Mouse (Mus musculus) limb, embryonic 14.5 days (tissue): ENCODE data around the gene H1f0. TPM values are rescaled to one million over a fixed set of nuclear protein-coding genes. Genes with fewer than 3 reads are reported as not detected.

ENCODE experiments used
- ATAC-seq: fragments of 200-750 bp; cut with Nextera tagmentation; 2 replicates; pipeline ENCODE4 v1.8.0; 2017; ENCODE audit warnings: low read depth, moderate number of reproducible peaks, moderate TSS enrichment; ENCODE audit not compliant: low FRiP score
- DNase-seq: peaks from one replicate; pipeline ENCODE4 v3.0.0-alpha.2; 2015; ENCODE audit warnings: low spot score
- H3K27ac ChIP-seq: fragments of 300-500 bp; sonication (generic); replicated peaks from 2 replicates; pipeline ENCODE4 v1.5.1; 2014; ENCODE audit warnings: low read depth, mild to moderate bottlenecking, low read length, moderate library complexity, mixed read lengths
- H3K27me3 ChIP-seq: fragments of 300-500 bp; sonication (generic); 2 replicates; pipeline ENCODE4 v1.6.1; 2014; ENCODE audit warnings: low read length, mixed read lengths; ENCODE audit not compliant: control insufficient read depth, insufficient read depth
- H3K36me3 ChIP-seq: fragments of 300-500 bp; sonication (generic); 2 replicates; pipeline ENCODE4 v1.6.1; 2014; ENCODE audit warnings: mild to moderate bottlenecking, low read length, moderate library complexity, mixed read lengths; ENCODE audit not compliant: control insufficient read depth, insufficient read depth
- H3K4me1 ChIP-seq: fragments of 300-500 bp; sonication (generic); 2 replicates; pipeline ENCODE4 v1.6.1; 2014; ENCODE audit warnings: antibody characterized with exemption, low read length, mixed read lengths; ENCODE audit not compliant: control insufficient read depth, insufficient read depth
- H3K4me2 ChIP-seq: fragments of 300-500 bp; sonication (generic); replicated peaks from 2 replicates; pipeline ENCODE4 v1.6.1; 2014; ENCODE audit warnings: low read depth, mild to moderate bottlenecking, low read length, moderate library complexity; ENCODE audit not compliant: severe bottlenecking
- H3K4me3 ChIP-seq: fragments of 300-500 bp; sonication (generic); replicated peaks from 2 replicates; pipeline ENCODE4 v1.5.1; 2014; ENCODE audit warnings: low read length
- H3K9ac ChIP-seq: fragments of 300-500 bp; sonication (generic); 2 replicates; pipeline ENCODE4 v1.6.1; 2014; ENCODE audit warnings: mild to moderate bottlenecking, low read depth, low read length, moderate library complexity; ENCODE audit not compliant: severe bottlenecking
- H3K9me3 ChIP-seq: fragments of 300-500 bp; sonication (generic); 2 replicates; pipeline ENCODE4 v1.6.1; 2016; ENCODE audit warnings: low read length; ENCODE audit not compliant: control insufficient read depth
- POLR2A ChIP-seq: fragments of 200-500 bp; IDR thresholded peaks from 2 replicates; pipeline ENCODE4 v1.8.0; 2012; ENCODE audit warnings: inconsistent platforms, mild to moderate bottlenecking, moderate library complexity, borderline replicate concordance; ENCODE audit not compliant: insufficient read depth, insufficient read length; ENCODE audit errors: extremely low read depth
- WGBS: fragments of 180-500 bp; shearing (Covaris S2); extraction: QIAGEN DNeasy Blood & Tissue Kit; methylation state at CpG from one replicate; pipeline ENCODE4 v1.1.7; 2014; 5-methylcytosine and 5-hydroxymethylcytosine counted together
- polyA plus RNA-seq, 2 experiments: library from polyadenylated mRNA; depleted of rRNA in 1 of 2; stranded (reverse) in 1 of 2; unstranded in 1 of 2; fragments of >200 nt; fragmentation: Nextera tagmentation in 1 of 2; extraction: Ambion mirVana in 1 of 2; gene quantifications; 2 replicates each; pipeline versions ENCODE4 v1.2.1 to v1.2.3; 2012 to 2014

H1f0 gene
- polyA plus RNA-seq, 2 experiments: 250 to 433 TPM

DNA sequence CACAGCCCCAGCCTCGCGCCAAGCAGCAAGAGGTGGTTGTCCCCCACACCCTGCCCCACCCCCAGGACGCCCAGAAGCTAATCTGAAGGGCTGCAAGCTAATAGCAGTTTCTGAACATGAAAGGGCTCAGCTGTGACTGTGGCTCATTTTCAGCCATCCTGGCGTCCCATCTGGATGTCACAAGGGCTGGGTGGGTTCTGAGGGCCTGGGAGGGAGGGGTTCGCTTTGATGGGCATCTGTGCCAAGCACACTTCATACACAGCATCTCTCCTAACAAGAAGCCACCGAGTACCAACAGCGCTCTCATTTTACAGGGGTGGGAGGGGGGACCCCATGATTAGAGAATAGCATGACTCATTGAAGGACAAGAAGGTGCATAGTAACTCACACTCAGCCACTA is 14.9 kb upstream of the H1f0 start:
- DNase-seq (no peak), ATAC-seq (no peak)
- Histone ChIP-seq H3K9me3 (no peaks in the 10 kb centered on the region), H3K4me1 (no peaks in the 10 kb centered on the region), H3K9ac (no peak overlapping the region), H3K27ac (no peak overlapping the region), H3K4me3 (no peak overlapping the region), H3K36me3 (no peaks in the 10 kb centered on the region), H3K4me2 (no peak overlapping the region), H3K27me3 (no peaks in the 10 kb centered on the region)
- TF ChIP-seq POLR2A: no peak
- 36% methylated on average over 7 of the region's 7 CpGs for WGBS

DNA sequence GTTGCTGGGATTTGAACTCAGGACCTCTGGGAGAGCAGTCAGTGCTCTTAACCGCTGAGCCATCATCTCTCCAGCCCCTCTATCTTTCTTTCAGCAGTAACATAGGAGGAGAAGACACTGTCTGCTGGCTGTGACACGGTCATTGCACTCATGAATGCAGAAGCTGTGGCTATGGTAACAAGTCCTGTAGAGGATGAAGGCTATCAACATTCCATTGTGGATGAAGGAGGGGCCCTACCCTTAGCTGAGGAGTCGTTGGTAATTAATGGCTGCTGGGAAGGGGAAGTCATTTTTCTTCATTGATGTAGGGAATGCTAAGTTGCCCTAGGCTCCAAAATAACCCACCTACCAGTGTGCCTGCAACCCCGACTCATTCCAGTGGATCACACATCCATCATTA is 10.1 kb upstream of the H1f0 start:
- Histone ChIP-seq H3K27me3 (no peaks in the 10 kb centered on the region), H3K27ac (no peak overlapping the region), H3K9me3 (no peaks in the 10 kb centered on the region), H3K4me3 (no peak overlapping the region), H3K36me3 (no peaks in the 10 kb centered on the region), H3K4me2 (no peak overlapping the region), H3K9ac (no peak overlapping the region), H3K4me1 (no peaks in the 10 kb centered on the region)
- DNase-seq: no peak
- ATAC-seq: no peak
- 27% methylated on average over 4 of the region's 4 CpGs for WGBS
- no peak for TF ChIP-seq POLR2A

DNA sequence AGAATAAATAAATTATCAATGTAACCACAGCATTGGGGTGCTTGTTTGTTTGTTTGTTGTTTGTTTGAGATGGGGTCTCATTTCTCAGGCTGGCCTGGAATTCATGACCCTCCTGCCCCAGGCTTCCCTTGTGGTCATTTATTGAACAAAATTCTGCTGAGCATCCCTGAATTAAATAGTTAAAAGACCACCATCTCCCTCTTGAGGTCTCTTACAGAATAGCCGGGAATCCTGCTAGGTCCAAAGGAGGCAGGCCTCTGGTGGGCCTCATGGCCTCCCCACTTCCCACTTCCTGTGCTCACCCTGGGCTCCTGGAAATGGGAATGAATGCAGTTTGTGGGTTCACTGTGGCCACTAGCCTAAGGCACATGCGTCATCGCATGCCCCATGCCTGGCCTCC is 9.4 kb upstream of the H1f0 start:
- WGBS: 50% methylated on average over 3 of the region's 3 CpGs
- DNase-seq (peak; percentile 45), ATAC-seq (no peak)
- Histone ChIP-seq H3K4me1 (no peaks in the 10 kb centered on the region), H3K9ac (no peak overlapping the region), H3K27ac (no peak overlapping the region), H3K9me3 (no peaks in the 10 kb centered on the region), H3K4me3 (no peak overlapping the region), H3K36me3 (no peaks in the 10 kb centered on the region), H3K27me3 (no peaks in the 10 kb centered on the region), H3K4me2 (no peak overlapping the region)
- TF ChIP-seq POLR2A: no peak

DNA sequence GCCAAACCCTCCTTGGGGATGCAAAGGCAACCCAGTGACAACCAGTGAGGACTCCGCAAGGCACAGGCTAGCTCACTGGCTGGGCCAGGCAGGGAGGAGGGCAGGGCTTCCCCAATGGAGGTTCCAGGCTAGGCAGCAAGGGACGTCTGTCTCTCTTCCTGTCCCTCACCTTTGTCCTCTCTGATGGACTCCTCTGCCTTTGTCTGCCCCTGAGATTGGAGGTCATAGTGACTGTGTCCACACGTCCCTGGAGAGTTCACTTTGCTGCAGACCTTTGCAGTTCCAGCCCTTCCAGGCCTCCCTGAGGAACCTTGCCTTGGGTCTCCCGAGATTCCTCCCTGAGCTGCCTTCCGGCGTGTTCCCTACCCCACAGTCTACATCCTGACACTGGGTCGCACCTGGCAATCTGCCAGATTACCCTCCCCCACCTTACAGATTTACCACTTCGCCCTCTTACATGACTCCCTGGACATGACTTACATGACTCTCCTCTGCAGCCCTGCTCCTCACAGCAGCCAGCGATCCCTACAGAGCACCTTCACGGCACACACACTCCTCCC is 5.5 kb upstream of the H1f0 start:
- no peak for ATAC-seq
- no peaks in the 10 kb centered on the region for H3K36me3 ChIP-seq
- no peak for DNase-seq
- peak overlapping the region; percentile 31; the same call in 1 of the 2 replicates for H3K9ac ChIP-seq
- TF ChIP-seq POLR2A: no peak
- no peaks in the 10 kb centered on the region for H3K9me3 ChIP-seq
- WGBS: 45% methylated on average over 10 of the region's 10 CpGs
- H3K27me3 ChIP-seq: no peaks in the 10 kb centered on the region
- no peak overlapping the region for H3K4me2 ChIP-seq
- no peak overlapping the region for H3K4me3 ChIP-seq
- H3K4me1 ChIP-seq: peaks cover 18% of the 10 kb centered on the region
- H3K27ac ChIP-seq: no peak overlapping the region

DNA sequence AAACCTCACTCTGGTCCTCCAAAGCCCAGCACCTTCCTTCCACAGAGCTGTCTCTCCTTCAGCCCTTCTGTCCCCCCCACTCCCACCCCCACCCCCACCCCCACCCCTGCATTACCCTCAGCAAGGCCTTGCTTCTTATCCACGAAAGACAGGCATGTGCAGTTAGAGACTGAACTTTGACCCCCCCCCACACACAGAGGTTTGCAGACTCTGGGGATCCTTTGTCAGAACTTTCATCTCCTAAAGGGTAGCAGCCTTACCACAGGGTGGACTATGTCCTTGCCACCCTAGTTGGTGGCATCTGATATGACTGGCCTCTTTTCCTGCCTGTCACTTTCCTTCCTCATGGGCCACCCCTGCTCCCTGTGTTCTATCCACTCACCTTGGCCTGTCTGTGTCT is 4.9 kb upstream of the H1f0 start:
- DNase-seq (no peak), ATAC-seq (no peak)
- H3K9ac ChIP-seq: no peak overlapping the region
- no peak overlapping the region for H3K4me2 ChIP-seq
- TF ChIP-seq POLR2A: no peak
- H3K27ac ChIP-seq: no peak overlapping the region
- H3K4me1 ChIP-seq: peaks cover 18% of the 10 kb centered on the region
- no peaks in the 10 kb centered on the region for H3K27me3 ChIP-seq
- no peaks in the 10 kb centered on the region for H3K9me3 ChIP-seq
- no peaks in the 10 kb centered on the region for H3K36me3 ChIP-seq
- WGBS: 60% methylated on average over 1 of the region's 1 CpGs
- no peak overlapping the region for H3K4me3 ChIP-seq
